9 mouse cellular contexts compared by ENCODE assay signal in genomic region chr3:27154280-27154679, GRCm38 (mm10). TPM values are rescaled to one million over a fixed set of nuclear protein-coding genes. Genes with fewer than 3 reads are reported as not detected.
DNase-seq lines count a peak whose midpoint lies in the region; ATAC-seq lines count a peak whose summit lies in the region.
"Had no signal": no experiment of that assay in that cellular context is flagged by ENCODE, and none has a peak within 500 bp of the region (broad histone marks: within the 10 kb centered on the region; RNA-seq: fewer than 3 reads in every experiment).

No protein-coding gene starts in this region.

- H3K9ac ChIP-seq in heart, embryonic 16.5 days (ENCODE audit: low read length) = peak overlapping the region; percentile 30
- H3K9ac ChIP-seq in midbrain, embryonic 11.5 days (ENCODE audit: low read length) = peak overlapping the region; percentile 61

- peak overlapping the region; percentile 93 for H3K27ac ChIP-seq in heart, embryonic 16.5 days (ENCODE audit: low read length)
- H3K27ac ChIP-seq in hindbrain, embryonic 10.5 days = peak overlapping the region; percentile 96
- H3K27ac ChIP-seq in midbrain, embryonic 11.5 days (ENCODE audit: low read depth, low read length) = peak overlapping the region; percentile 35; the same call in 1 of the 2 replicates

- DNase-seq in heart, postnatal 10 days = no peak
- peak; percentile 25 for DNase-seq in MN1 (ENCODE audit: low spot score)
- DNase-seq in hindbrain, embryonic 10.5 days (ENCODE audit: low spot score) = no peak
- no peak for DNase-seq in midbrain, embryonic 11.5 days (ENCODE audit: low spot score, missing footprints)
- no peak for DNase-seq in left cerebral cortex, postnatal 25 days (ENCODE audit: low spot score in 2 of 2)
- DNase-seq in retina, embryonic 14.5 days (ENCODE audit: low spot score) = no peak

- WGBS in heart, embryonic 16.5 days = 53% methylated on average over 2 of the region's 2 CpGs
- WGBS in hindbrain, embryonic 10.5 days = 57% methylated on average over 2 of the region's 2 CpGs
- 62% methylated on average over 2 of the region's 2 CpGs for WGBS in midbrain, embryonic 11.5 days

- intact Hi-C loops in heart, postnatal 10 days (cut with DNase I) = no loop called here
- intact Hi-C loops in left cerebral cortex, postnatal 25 days (cut with DNase I) = no loop called here

- 0 out of 2 replicates have a peak, but pooled peaks cover 4% of the 10 kb centered on the region for H3K36me3 ChIP-seq in heart, embryonic 16.5 days (ENCODE audit: control insufficient read depth, insufficient read depth)
- H3K36me3 ChIP-seq in hindbrain, embryonic 10.5 days = peaks cover 19% of the 10 kb centered on the region
- no peaks in the 10 kb centered on the region for H3K36me3 ChIP-seq in midbrain, embryonic 11.5 days (ENCODE audit: control insufficient read depth, insufficient read depth, low read length)

- H3K9me3 ChIP-seq in heart, embryonic 16.5 days (replicated peaks; ENCODE audit: control insufficient read depth, low read length) = no peaks in the 10 kb centered on the region
- no peaks in the 10 kb centered on the region for H3K9me3 ChIP-seq in hindbrain, embryonic 10.5 days
- no peaks in the 10 kb centered on the region for H3K9me3 ChIP-seq in midbrain, embryonic 11.5 days (ENCODE audit: control insufficient read depth, low read length)

- no peaks in the 10 kb centered on the region for H3K27me3 ChIP-seq in heart, embryonic 16.5 days (ENCODE audit: control insufficient read depth, insufficient read depth, low read length)
- no peaks in the 10 kb centered on the region for H3K27me3 ChIP-seq in hindbrain, embryonic 10.5 days (ENCODE audit: insufficient read depth, poor library complexity, severe bottlenecking)
- no peaks in the 10 kb centered on the region for H3K27me3 ChIP-seq in midbrain, embryonic 11.5 days (ENCODE audit: control insufficient read depth, insufficient read depth, low read length)
- H3K27me3 ChIP-seq: Patski had no signal

- ATAC-seq in heart, embryonic 16.5 days (replicated peaks; ENCODE audit: extremely low read depth, insufficient read depth, low FRiP score) = no peak
- ATAC-seq in midbrain, embryonic 11.5 days (ENCODE audit: low FRiP score) = peak; percentile 18; the same call in 1 of the 2 replicates
- no peak for ATAC-seq in megakaryocyte, adult 5-6 weeks (ENCODE audit: poor library complexity, severe bottlenecking)

- peak overlapping the region; percentile 92 for H3K4me3 ChIP-seq in heart, embryonic 16.5 days (ENCODE audit: low read length)
- H3K4me3 ChIP-seq in hindbrain, embryonic 10.5 days = peak overlapping the region; percentile 96
- peak overlapping the region; percentile 92 for H3K4me3 ChIP-seq in midbrain, embryonic 11.5 days (ENCODE audit: low read depth, low read length)

- H3K4me2 ChIP-seq in heart, embryonic 16.5 days (ENCODE audit: low read depth, low read length) = peak overlapping the region; percentile 42
- peak overlapping the region; percentile 38 for H3K4me2 ChIP-seq in midbrain, embryonic 11.5 days

- H3K4me1 ChIP-seq in heart, embryonic 16.5 days (ENCODE audit: control insufficient read depth, insufficient read depth, low read length) = peaks cover 24% of the 10 kb centered on the region
- peaks cover 42% of the 10 kb centered on the region for H3K4me1 ChIP-seq in hindbrain, embryonic 10.5 days (replicated peaks)
- peaks cover 17% of the 10 kb centered on the region for H3K4me1 ChIP-seq in midbrain, embryonic 11.5 days (ENCODE audit: control insufficient read depth, insufficient read depth, low read length)

RNA-seq across cellular contexts. Expression of gene Ect2, which starts 0.6 kb away (rescaled TPM):
- polyA plus RNA-seq in heart, embryonic 16.5 days (2015; fragmentation: Nextera tagmentation; extraction: Ambion mirVana) = 36.8 and 38.4 TPM in 2 replicates
- 1 to 10 TPM; 9.3 to 9.6 TPM for total RNA-seq in heart, postnatal 10 days (2021)
- 65.4 and 91.8 TPM in 2 replicates for polyA plus RNA-seq in hindbrain, embryonic 10.5 days (2016; fragmentation: Nextera tagmentation; extraction: Ambion mirVana)
- 113 and 121 TPM in 2 replicates for polyA plus RNA-seq in midbrain, embryonic 11.5 days (2014; fragmentation: Nextera tagmentation; extraction: Ambion mirVana)
- total RNA-seq in left cerebral cortex, postnatal 25 days (2021) = 1 to 10 TPM; 1.1 to 1.3 TPM
- total RNA-seq in megakaryocyte, adult 5-6 weeks (2015) = 57.2 and 60.8 TPM in 2 replicates
- total RNA-seq in megakaryocyte, adult 5-6 weeks (2017) = 62.2 and 65.7 TPM in 2 replicates

RNA-seq across cellular contexts. Expression of gene Nceh1, which starts 28.5 kb away (rescaled TPM):
- polyA plus RNA-seq in heart, embryonic 16.5 days (2015; fragmentation: Nextera tagmentation; extraction: Ambion mirVana) = 22.3 and 26.5 TPM in 2 replicates
- 100 to 1,000 TPM; 167 TPM for total RNA-seq in heart, postnatal 10 days (2021)
- 3.3 and 4.3 TPM in 2 replicates for polyA plus RNA-seq in hindbrain, embryonic 10.5 days (2016; fragmentation: Nextera tagmentation; extraction: Ambion mirVana)
- 4.1 and 4.4 TPM in 2 replicates for polyA plus RNA-seq in midbrain, embryonic 11.5 days (2014; fragmentation: Nextera tagmentation; extraction: Ambion mirVana)
- 100 to 1,000 TPM; 117 to 127 TPM for total RNA-seq in left cerebral cortex, postnatal 25 days (2021)
- total RNA-seq in megakaryocyte, adult 5-6 weeks (2015) = 30.6 and 33.9 TPM in 2 replicates
- 32.7 and 33.2 TPM in 2 replicates for total RNA-seq in megakaryocyte, adult 5-6 weeks (2017)

Comparison
In these comparisons a context has a peak if more than half of its experiments do, and no peak if none do; other contexts are left out.
1. H3K27ac ChIP-seq: peak in every context shown above with its lines; median percentile 96 in hindbrain, embryonic 10.5 days; 93 in heart, embryonic 16.5 days; 35 in midbrain, embryonic 11.5 days.
2. RNA of gene Ect2, which starts 0.6 kb away (total RNA-seq): 57.2 to 65.7 TPM in megakaryocyte, adult 5-6 weeks; 9.3 to 9.6 TPM in heart, postnatal 10 days and 1.1 to 1.3 TPM in left cerebral cortex, postnatal 25 days; every median in the first group is over 4 times any median in the second.
3. Peak in every context shown above with its lines, with median percentiles within 50 percentile points of each other: H3K4me3 ChIP-seq.